Mouse (Mus musculus): ENCODE results near the gene Agtpbp1.

DNA sequence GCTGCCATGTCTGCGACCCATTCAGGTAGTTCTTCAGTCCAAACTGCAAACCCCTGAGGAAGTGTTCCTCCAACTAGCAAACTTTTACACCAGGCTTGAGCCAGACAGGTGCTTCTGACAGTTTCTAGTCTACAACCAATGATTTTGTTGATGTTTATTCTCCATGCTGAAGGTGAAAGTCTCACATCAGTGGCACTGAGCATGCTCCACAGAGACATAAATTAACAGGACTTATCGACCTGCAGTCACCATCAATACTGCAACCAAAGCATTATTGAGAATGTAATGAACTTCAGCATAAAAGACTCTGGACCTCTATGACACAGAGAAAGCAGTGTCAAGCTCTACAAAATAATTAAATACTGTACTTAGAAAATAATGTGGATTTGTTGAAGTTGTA lies 64.2 kb downstream of the Agtpbp1 start:
- TF ChIP-seq CTCF (IDR thresholded peaks at IDR 0.05; ENCODE audit: low read depth, low read length) (no peak), GATA1 (IDR thresholded peaks at IDR 0.05; ENCODE audit: borderline replicate concordance, low read length) (no peak), GATA2 (IDR thresholded peaks at IDR 0.05; ENCODE audit: borderline replicate concordance, low read depth, low read length) (no peak)

Data from G1E (cell line).